Mouse (Mus musculus) hindbrain, embryonic 11.5 days (tissue): ENCODE data around the gene Cyb5d1. TPM values are rescaled to one million over a fixed set of nuclear protein-coding genes. Genes with fewer than 3 reads are reported as not detected.

Source experiments
- ATAC-seq: fragments of 200-750 bp; cut with Nextera tagmentation; 2 replicates; pipeline ENCODE4 v1.8.0; 2017; ENCODE audit warnings: mild to moderate bottlenecking, moderate TSS enrichment, moderate library complexity; ENCODE audit not compliant: low FRiP score
- DNase-seq: peaks from one replicate; pipeline ENCODE4 v3.0.0-alpha.2; 2015; ENCODE audit warnings: low spot score
- H3K27ac ChIP-seq: fragments of 300-500 bp; sonication (generic); 2 replicates; pipeline ENCODE4 v1.5.1; 2014; ENCODE audit warnings: mild to moderate bottlenecking, low read depth, low read length
- H3K27me3 ChIP-seq: fragments of 300-500 bp; sonication (generic); 2 replicates; pipeline ENCODE4 v1.6.1; 2014; ENCODE audit warnings: mild to moderate bottlenecking, low read length, moderate library complexity, mixed read lengths; ENCODE audit not compliant: control insufficient read depth, insufficient read depth
- H3K36me3 ChIP-seq: fragments of 300-500 bp; sonication (generic); 2 replicates; pipeline ENCODE4 v1.6.1; 2014; ENCODE audit warnings: mild to moderate bottlenecking, low read length, moderate library complexity, mixed read lengths; ENCODE audit not compliant: control insufficient read depth, insufficient read depth
- H3K4me1 ChIP-seq: fragments of 300-500 bp; sonication (generic); replicated peaks from 2 replicates; pipeline ENCODE4 v1.6.1; 2014; ENCODE audit warnings: low read length, mixed read lengths; ENCODE audit not compliant: control insufficient read depth, insufficient read depth
- H3K4me2 ChIP-seq: fragments of 300-500 bp; sonication (generic); replicated peaks from 2 replicates; pipeline ENCODE4 v1.6.1; 2014; ENCODE audit warnings: mild to moderate bottlenecking, low read depth, low read length
- H3K4me3 ChIP-seq: fragments of 300-500 bp; sonication (generic); 2 replicates; pipeline ENCODE4 v1.5.1; 2014; ENCODE audit warnings: low read depth, low read length
- H3K9ac ChIP-seq: fragments of 300-500 bp; sonication (generic); 2 replicates; pipeline ENCODE4 v1.6.1; 2014; ENCODE audit warnings: low read depth, low read length
- H3K9me3 ChIP-seq: fragments of 300-500 bp; sonication (generic); 2 replicates; pipeline ENCODE4 v1.6.1; 2016; ENCODE audit warnings: low read length; ENCODE audit not compliant: control insufficient read depth
- WGBS: fragments of 180-500 bp; shearing (Covaris S2); extraction: QIAGEN DNeasy Blood & Tissue Kit; methylation state at CpG from one replicate; pipeline ENCODE4 v1.1.7; 2014; 5-methylcytosine and 5-hydroxymethylcytosine counted together
- polyA plus RNA-seq: library from polyadenylated mRNA; unstranded; fragments of >200 nt; fragmentation: Nextera tagmentation; extraction: Ambion mirVana; gene quantifications from 2 replicates; pipeline ENCODE4 v1.2.1, GENCODE M21; 2014

Cyb5d1 gene
- polyA plus RNA-seq, 1 experiment from 2014 or later, result 32.7 TPM

DNA sequence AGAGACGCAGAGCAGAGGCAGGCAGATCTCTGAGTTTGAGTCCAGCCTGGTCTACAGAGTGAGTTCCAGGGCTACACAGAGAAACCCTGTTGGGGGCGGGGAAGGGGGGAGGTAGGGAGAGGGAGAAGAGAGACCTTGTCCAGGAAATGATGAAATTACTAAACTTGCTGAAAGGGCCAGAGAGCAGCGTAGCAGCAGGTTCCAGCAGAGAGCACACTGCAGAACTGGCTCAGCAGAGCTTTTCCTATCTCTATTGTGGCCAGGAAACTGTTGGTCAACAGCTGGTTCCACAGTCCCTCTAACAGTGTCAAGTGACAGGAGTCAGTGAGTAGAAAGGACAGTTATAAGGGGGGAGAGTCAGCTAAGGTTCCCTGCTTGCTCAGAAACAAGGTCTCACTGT lies 15.8 kb downstream of the Cyb5d1 start:
- DNase-seq (no peak), ATAC-seq (no peak)
- Histone ChIP-seq H3K36me3 (no peaks in the 10 kb centered on the region), H3K9ac (no peak overlapping the region), H3K4me2 (no peak overlapping the region), H3K27me3 (no peaks in the 10 kb centered on the region), H3K4me3 (no peak overlapping the region), H3K4me1 (no peaks in the 10 kb centered on the region), H3K9me3 (no peaks in the 10 kb centered on the region), H3K27ac (no peak overlapping the region)
- 78% methylated on average over 3 of the region's 3 CpGs for WGBS

GRCm38 (mm10) chr11:69377766-69378165 lies 17.7 kb downstream of the Cyb5d1 start:
- H3K9me3 ChIP-seq, result no peaks in the 10 kb centered on the region
- no peak overlapping the region for H3K27ac ChIP-seq
- no peaks in the 10 kb centered on the region for H3K36me3 ChIP-seq
- H3K4me3 ChIP-seq, result no peak overlapping the region
- ATAC-seq (no peak), DNase-seq (no peak)
- H3K4me2 ChIP-seq, result no peak overlapping the region
- H3K4me1 ChIP-seq, result no peaks in the 10 kb centered on the region; the same call in 1 of the 2 replicates
- H3K9ac ChIP-seq, result no peak overlapping the region
- 78% methylated on average over 3 of the region's 3 CpGs for WGBS
- H3K27me3 ChIP-seq, result no peaks in the 10 kb centered on the region

DNA sequence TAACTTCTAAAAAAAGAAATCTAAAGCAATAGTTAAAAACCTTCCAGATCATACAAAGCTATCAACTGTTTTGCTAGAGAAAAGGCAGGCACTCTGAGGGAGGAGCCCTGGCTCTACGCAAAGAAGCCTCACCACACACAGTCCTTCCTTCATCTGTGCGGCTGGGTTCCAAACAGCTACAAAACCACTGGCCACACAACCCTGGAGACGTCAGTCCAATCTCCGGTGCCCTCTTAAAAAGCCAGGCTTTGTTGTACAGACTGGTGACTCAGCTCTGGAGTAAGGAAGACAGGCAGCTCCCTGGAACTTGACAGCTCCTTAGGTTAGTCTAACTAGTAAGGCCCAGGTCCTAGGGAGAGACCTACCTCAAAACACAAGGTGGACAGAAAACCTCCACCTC lies 19.8 kb downstream of the Cyb5d1 start:
- no peak for ATAC-seq
- H3K4me3 ChIP-seq, result no peak overlapping the region

DNA sequence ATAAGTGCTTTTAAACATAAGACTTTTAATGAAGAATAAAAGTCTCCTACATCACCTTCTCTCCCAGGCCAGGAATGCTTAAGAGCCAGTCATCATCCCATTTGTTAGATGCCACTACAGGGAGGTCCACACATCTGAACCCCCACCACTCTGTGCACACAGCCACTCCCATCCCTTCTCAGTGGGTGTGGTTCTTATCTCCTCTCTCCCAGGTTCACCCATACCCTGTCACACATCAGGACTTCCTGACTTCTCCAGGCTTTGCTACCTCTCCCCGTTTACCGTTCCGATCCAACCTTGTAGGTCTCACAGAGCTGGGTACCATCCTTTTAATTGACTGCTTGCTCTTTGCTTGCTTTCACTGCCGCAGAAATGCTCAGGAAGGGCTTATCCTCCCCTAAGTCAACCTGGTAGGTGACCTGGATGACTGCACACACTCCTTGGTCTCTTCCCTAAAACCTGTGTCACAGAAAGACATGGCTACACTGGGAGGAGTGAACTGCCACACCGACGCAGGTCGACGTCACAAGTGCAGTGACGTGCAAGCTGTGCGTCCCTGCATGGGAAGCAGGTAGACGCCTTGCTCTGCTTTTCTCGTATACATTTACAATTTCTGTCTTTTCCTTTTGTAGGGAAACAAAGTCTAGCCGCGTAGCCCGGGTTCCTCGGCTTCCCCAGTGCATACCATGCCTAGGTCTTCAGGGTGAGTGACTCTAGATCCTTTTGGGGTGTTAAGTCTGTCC lies 22.0 kb downstream of the Cyb5d1 start:
- DNase-seq (no peak), ATAC-seq (no peak)
- 91% methylated on average over 16 of the region's 16 CpGs for WGBS
- Histone ChIP-seq H3K27ac (no peak overlapping the region), H3K27me3 (no peaks in the 10 kb centered on the region), H3K36me3 (no peaks in the 10 kb centered on the region), H3K4me2 (no peak overlapping the region), H3K4me1 (peaks cover 11% of the 10 kb centered on the region), H3K9ac (no peak overlapping the region), H3K9me3 (no peaks in the 10 kb centered on the region), H3K4me3 (no peak overlapping the region)

More for the DNA sequence above, 19.8 kb downstream of the Cyb5d1 start:
- Histone ChIP-seq H3K9ac (no peak overlapping the region), H3K36me3 (no peaks in the 10 kb centered on the region), H3K4me2 (no peak overlapping the region), H3K27ac (no peak overlapping the region), H3K27me3 (no peaks in the 10 kb centered on the region), H3K9me3 (no peaks in the 10 kb centered on the region), H3K4me1 (peaks cover 11% of the 10 kb centered on the region)
- 88% methylated on average over 4 of the region's 4 CpGs for WGBS
- no peak for DNase-seq

- no peak for ATAC-seq
Measured at GRCm38 (mm10) chr11:69372780-69373170, 22.7 kb downstream of the Cyb5d1 start.

GRCm38 (mm10) chr11:69372056-69372779 lies 23.2 kb downstream of the Cyb5d1 start:
- no peaks in the 10 kb centered on the region for H3K36me3 ChIP-seq
- H3K27me3 ChIP-seq, result no peaks in the 10 kb centered on the region
- H3K27ac ChIP-seq, result peak overlapping the region; percentile 75
- peak overlapping the region; percentile 20 for H3K9ac ChIP-seq
- no peak overlapping the region for H3K4me2 ChIP-seq
- no peaks in the 10 kb centered on the region for H3K9me3 ChIP-seq
- ATAC-seq, result no peak
- DNase-seq, result no peak
- H3K4me1 ChIP-seq, result peaks cover 14% of the 10 kb centered on the region
- H3K4me3 ChIP-seq, result peak overlapping the region; percentile 3; the same call in 1 of the 2 replicates
- 52% methylated on average over 12 of the region's 12 CpGs for WGBS

More at GRCm38 (mm10) chr11:69372780-69373170, 22.7 kb downstream of the Cyb5d1 start:
- no peak for DNase-seq
- Histone ChIP-seq H3K9ac (no peak overlapping the region), H3K27ac (peak overlapping the region; percentile 75; the same call in 1 of the 2 replicates), H3K36me3 (no peaks in the 10 kb centered on the region), H3K4me3 (no peak overlapping the region), H3K9me3 (no peaks in the 10 kb centered on the region), H3K4me2 (no peak overlapping the region), H3K4me1 (peaks cover 14% of the 10 kb centered on the region), H3K27me3 (no peaks in the 10 kb centered on the region)
- WGBS, result 66% methylated on average over 3 of the region's 3 CpGs

GRCm38 (mm10) chr11:69371601-69372000 lies 23.8 kb downstream of the Cyb5d1 start:
- peaks cover 14% of the 10 kb centered on the region for H3K4me1 ChIP-seq
- no peak for ATAC-seq
- 24% methylated on average over 12 of the region's 12 CpGs for WGBS
- H3K27me3 ChIP-seq, result no peaks in the 10 kb centered on the region
- H3K9ac ChIP-seq, result peak overlapping the region; percentile 8; the same call in 1 of the 2 replicates
- peak overlapping the region; percentile 32 for H3K4me2 ChIP-seq
- no peaks in the 10 kb centered on the region for H3K9me3 ChIP-seq
- H3K27ac ChIP-seq, result peak overlapping the region; percentile 75
- peak overlapping the region; percentile 20; the same call in 1 of the 2 replicates for H3K4me3 ChIP-seq
- no peaks in the 10 kb centered on the region for H3K36me3 ChIP-seq
- no peak for DNase-seq

DNA sequence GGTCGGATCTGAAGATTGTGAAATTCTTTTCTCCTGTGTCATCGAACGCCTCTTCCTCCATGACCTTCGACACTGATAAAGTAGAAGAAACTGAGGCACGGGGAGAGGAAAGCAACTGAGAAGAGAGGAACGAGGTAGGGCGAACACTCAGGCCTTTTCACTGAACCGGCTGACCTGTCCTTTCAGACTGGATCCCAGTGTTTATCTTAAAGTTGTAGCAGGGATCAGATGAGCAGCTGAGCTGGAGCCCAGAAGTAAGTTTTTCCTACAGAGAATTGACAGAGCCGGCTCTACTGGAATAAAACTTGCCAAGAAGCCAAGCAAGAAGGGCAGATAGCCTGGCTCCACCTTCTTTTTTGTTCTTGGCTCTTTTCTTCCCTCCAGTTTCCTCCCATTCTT lies 24.6 kb downstream of the Cyb5d1 start:
- Histone ChIP-seq H3K9ac (peak overlapping the region; percentile 12; the same call in 1 of the 2 replicates), H3K27ac (peak overlapping the region; percentile 75), H3K4me2 (peak overlapping the region; percentile 32), H3K9me3 (no peaks in the 10 kb centered on the region), H3K27me3 (no peaks in the 10 kb centered on the region), H3K36me3 (no peaks in the 10 kb centered on the region), H3K4me3 (peak overlapping the region; percentile 20), H3K4me1 (peaks cover 19% of the 10 kb centered on the region)
- WGBS, result 14% methylated on average over 9 of the region's 9 CpGs
- DNase-seq, result no peak
- no peak for ATAC-seq
